Mouse (Mus musculus): ENCODE measurements around the gene Xrcc6. TPM values are rescaled to one million over a fixed set of nuclear protein-coding genes. Genes with fewer than 3 reads are reported as not detected.
"Not testable (repeated sequence)": the region's sequence is repeated elsewhere in the genome, so short reads cannot be mapped to it uniquely, and the experiment has no call there.

Gene Xrcc6
- polyA plus RNA-seq, 1 experiment from 2014 or later = 46.0 TPM

DNA sequence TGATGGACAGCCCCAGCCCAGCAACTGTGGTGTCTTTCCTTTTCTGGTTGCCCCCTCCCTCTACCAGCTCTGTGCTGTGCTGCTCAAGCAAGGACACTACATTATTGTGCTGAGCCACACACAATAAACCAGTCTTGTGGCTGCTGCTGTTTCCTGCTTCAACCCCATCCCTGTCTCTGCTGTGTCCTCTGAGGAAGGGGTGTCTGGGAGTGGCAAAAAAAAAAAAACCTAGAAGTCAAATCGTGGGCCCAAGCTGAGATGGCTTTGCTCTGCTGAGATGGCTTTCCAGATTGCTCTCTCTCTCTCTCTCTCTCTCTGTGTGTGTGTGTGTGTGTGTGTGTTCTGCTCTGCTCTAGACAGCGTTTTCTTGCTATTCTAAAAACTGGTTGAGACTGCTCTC is 19.2 kb upstream of the Xrcc6 start:
- H3K36me3 ChIP-seq = no peaks in the 10 kb centered on the region
- peaks cover 5% of the 10 kb centered on the region; the same call in 1 of the 2 replicates for H3K9me3 ChIP-seq
- H3K27ac ChIP-seq = no peak overlapping the region
- H3K4me2 ChIP-seq (replicated peaks) = no peak overlapping the region
- no peaks in the 10 kb centered on the region for H3K27me3 ChIP-seq
- H3K4me3 ChIP-seq (replicated peaks) = no peak overlapping the region
- no peaks in the 10 kb centered on the region for H3K4me1 ChIP-seq (replicated peaks)
- no peak for ATAC-seq
- 82% methylated on average over 2 of the region's 2 CpGs for WGBS
- H3K9ac ChIP-seq (replicated peaks) = no peak overlapping the region

DNA sequence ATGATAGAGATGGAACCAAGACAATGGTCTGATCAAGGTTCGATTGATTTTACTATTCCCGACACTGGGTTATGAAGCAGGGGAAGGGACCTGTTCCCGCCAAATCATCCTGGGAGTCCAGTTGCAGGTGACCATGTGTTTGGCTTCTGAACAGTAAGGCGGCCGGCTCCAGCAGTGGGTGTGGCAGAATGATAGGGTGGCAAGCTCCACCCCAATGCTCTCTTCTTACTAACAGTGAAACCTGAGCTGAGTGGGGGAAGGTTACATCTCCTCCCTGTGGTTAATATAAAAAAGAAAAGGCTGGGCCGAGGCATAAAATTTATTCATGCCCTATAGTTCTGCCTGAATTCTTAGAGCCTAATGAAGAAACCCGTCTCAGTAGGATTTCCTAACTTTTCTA is 18.5 kb upstream of the Xrcc6 start:
- H3K4me3 ChIP-seq (replicated peaks) = no peak overlapping the region
- H3K36me3 ChIP-seq = no peaks in the 10 kb centered on the region
- peaks cover 5% of the 10 kb centered on the region; the same call in 1 of the 2 replicates for H3K9me3 ChIP-seq

DNA sequence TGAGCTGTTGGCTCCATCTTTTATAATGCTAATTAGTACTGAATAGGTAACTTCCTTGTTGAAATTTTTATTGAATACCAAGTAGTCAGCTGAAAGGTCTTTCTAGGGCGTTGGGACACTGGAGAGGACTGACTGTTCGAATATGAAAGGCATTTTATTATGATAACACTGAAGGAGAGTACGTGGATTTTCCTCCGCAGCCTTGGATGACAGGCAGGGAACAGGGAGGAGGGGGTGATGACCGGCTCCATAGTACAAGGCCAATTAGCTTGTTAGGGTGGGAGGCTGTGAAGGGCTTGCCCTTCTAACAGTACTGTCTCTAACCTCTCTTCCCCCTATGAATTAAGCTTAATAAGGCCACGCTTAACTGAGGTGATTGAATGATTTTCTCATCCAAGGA is 18.0 kb upstream of the Xrcc6 start:
- not testable (repeated sequence) for H3K4me1 ChIP-seq (replicated peaks); H3K27me3 ChIP-seq; H3K4me2 ChIP-seq (replicated peaks); ATAC-seq; H3K4me3 ChIP-seq (replicated peaks); H3K27ac ChIP-seq; H3K9ac ChIP-seq (replicated peaks); H3K36me3 ChIP-seq; H3K9me3 ChIP-seq
- WGBS = 68% methylated on average over 6 of the region's 6 CpGs

More for the DNA sequence above, 18.5 kb upstream of the Xrcc6 start:
- Histone ChIP-seq H3K27me3 (no peaks in the 10 kb centered on the region), H3K27ac (no peak overlapping the region), H3K4me1 (replicated peaks) (no peaks in the 10 kb centered on the region), H3K9ac (replicated peaks) (no peak overlapping the region), H3K4me2 (replicated peaks) (no peak overlapping the region)
- no peak for ATAC-seq
- WGBS = 83% methylated on average over 7 of the region's 7 CpGs

DNA sequence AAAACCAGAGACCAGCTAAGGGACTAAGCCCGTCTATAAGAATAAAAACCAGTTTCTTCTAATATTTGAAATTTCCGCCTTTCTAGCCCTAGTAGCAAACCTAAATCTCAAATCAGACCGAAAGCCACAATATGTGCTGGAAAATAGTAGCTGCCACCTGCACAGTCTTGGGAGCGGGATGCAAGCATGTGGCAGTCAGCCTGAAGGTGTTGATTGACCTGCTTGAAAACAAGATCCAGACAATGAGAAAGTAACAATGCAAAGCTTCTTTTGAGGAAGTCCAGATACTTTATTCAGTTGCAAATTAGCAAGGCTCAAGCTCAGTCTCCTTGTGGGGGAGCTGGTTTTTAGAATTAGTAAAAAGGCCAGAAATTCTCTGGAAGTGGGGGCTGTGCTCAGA is 17.1 kb upstream of the Xrcc6 start:
- H3K4me1 ChIP-seq (replicated peaks); ATAC-seq; H3K4me2 ChIP-seq (replicated peaks); H3K9ac ChIP-seq (replicated peaks); H3K27me3 ChIP-seq; H3K9me3 ChIP-seq; H3K27ac ChIP-seq; H3K36me3 ChIP-seq; H3K4me3 ChIP-seq (replicated peaks): not testable (repeated sequence)
- WGBS = 81% methylated on average over 4 of the region's 4 CpGs

DNA sequence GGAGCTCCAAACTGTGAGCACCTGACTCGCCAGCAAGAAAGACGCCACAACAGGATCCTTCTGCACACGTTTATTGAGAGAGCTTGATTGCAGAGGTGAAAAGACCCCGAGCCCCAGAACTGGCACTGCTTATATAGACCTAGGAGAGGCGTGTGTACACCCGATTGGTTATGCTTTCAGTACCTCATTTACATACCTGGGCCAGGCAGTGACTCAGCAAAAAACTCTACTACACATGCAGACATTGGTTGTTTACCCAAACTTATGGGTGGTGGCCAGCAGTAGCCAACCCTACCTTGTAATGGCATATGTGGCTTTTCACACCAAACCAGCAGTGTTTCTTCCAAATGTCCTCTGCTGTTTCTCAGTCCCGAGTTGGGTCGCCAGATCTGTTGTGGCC is 12.5 kb upstream of the Xrcc6 start:
- not testable (repeated sequence) for H3K4me3 ChIP-seq (replicated peaks); H3K27me3 ChIP-seq; H3K36me3 ChIP-seq; H3K9ac ChIP-seq (replicated peaks); H3K27ac ChIP-seq; H3K4me2 ChIP-seq (replicated peaks); ATAC-seq; H3K4me1 ChIP-seq (replicated peaks); H3K9me3 ChIP-seq
- WGBS = 91% methylated on average over 8 of the region's 8 CpGs

DNA sequence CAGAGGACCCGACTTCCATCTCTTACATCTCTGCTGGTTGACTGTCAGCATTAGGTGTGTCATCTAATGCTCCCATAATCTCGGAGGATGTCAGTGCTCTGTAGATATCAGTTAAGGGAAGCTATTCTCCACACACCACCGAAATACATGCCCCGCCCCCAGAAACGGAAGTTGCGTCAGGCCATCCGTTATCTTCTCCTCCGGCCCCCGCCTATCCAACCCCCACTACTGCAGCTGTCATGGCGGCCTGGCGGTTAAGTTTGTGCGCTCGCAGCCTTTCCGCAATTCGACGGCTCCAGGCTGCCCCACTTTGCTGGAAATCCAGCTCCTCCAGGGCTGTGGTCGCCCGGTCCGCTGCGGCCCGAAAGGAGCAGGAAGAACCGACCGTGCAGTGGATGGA is 7.3 kb upstream of the Xrcc6 start, which contains the start of gene 1700029P11Rik:
TSS of gene 1700029P11Rik (plus strand) at position 220 of the 400 bp plus-strand sequence.
- no peaks in the 10 kb centered on the region for H3K9me3 ChIP-seq
- H3K4me1 ChIP-seq (replicated peaks) = peaks cover 4% of the 10 kb centered on the region
- no peaks in the 10 kb centered on the region for H3K27me3 ChIP-seq
- H3K4me2 ChIP-seq (replicated peaks) = no peak within 1 kb of the TSS
- H3K4me3 ChIP-seq (replicated peaks) = no peak within 1 kb of the TSS
- no peaks in the 10 kb centered on the region for H3K36me3 ChIP-seq
- no peak within 1 kb of the TSS for H3K9ac ChIP-seq (replicated peaks)
- H3K27ac ChIP-seq = no peak within 1 kb of the TSS
- 98% methylated on average over 23 of the region's 23 CpGs for WGBS
- ATAC-seq = no peak

DNA sequence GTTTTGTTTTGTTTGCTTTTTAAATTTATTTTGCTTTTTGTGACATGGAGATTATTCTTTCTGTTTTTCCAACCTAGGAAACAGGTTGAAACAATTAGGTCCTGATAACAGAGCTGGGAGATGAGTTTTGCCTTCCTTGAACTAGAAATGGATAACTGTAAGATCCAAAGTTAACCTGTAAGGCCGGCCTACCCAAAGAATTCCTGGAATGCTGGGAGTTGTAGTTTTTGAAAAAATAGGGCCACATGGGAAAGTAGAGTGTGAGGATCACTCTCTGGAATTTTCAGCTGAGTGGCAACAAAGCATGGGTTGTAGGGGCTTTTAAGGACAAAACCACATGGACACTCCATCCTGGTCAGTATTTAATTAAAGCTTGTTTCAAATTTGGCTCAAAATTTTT is 5.5 kb upstream of the Xrcc6 start:
- Histone ChIP-seq H3K36me3 (no peaks in the 10 kb centered on the region), H3K27me3 (no peaks in the 10 kb centered on the region)

DNA sequence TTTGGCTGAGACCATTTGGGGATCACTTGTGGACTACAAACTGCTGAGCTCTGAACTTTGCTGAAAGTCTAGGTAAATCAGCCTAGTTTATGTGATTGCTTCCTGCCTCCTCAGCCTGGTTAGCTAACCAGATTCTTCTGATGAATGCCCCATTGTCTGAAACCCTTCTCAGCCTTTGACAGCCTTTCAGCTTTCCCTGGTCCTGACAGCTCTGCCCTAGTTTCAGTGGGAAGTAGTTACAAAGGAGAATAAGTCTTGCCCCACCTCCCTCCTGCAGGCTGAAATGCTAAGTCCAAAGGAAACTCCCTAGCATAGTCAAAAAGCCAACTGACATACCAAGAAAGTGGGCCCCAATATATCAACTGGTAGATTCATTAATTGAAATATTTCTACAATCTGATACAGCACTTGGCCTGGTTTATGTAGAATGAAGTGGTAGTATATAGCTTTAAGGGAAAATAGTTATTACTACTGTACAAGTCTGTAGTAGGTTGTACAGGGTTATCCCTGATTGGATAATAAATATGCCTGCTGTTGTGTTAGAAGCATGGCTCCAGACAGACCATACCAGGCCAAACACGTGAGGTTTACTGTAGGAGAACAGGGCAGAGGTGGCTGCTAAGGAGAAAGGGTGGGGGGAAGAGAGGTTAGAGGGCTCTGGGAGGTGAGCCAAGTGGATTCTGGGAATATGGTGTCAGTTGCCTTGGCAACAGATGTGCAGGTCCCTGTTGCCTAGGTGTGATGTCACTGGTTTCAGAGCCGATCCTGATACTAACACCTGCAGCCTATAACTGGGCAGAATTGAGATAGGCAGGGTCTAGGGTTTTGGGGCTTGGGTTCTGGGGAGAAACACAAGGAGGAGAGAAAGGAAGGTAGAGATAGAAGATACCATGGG is 2.1 kb upstream of the Xrcc6 start:
- Histone ChIP-seq H3K9ac (replicated peaks) (no peak overlapping the region), H3K36me3 (no peaks in the 10 kb centered on the region), H3K4me2 (replicated peaks) (no peak overlapping the region), H3K27ac (no peak overlapping the region), H3K9me3 (no peaks in the 10 kb centered on the region), H3K27me3 (no peaks in the 10 kb centered on the region), H3K4me3 (replicated peaks) (no peak overlapping the region), H3K4me1 (replicated peaks) (peaks cover 16% of the 10 kb centered on the region)
- ATAC-seq = no peak
- 51% methylated on average over 2 of the region's 2 CpGs for WGBS

More for the DNA sequence above, 5.5 kb upstream of the Xrcc6 start:
- 64% methylated on average over 1 of the region's 1 CpGs for WGBS
- H3K4me1 ChIP-seq (replicated peaks) = peaks cover 12% of the 10 kb centered on the region
- H3K4me2 ChIP-seq (replicated peaks) = no peak overlapping the region
- H3K4me3 ChIP-seq (replicated peaks) = no peak overlapping the region
- no peak overlapping the region for H3K9ac ChIP-seq (replicated peaks)
- no peak overlapping the region for H3K27ac ChIP-seq
- H3K9me3 ChIP-seq = no peaks in the 10 kb centered on the region
- ATAC-seq = no peak

DNA sequence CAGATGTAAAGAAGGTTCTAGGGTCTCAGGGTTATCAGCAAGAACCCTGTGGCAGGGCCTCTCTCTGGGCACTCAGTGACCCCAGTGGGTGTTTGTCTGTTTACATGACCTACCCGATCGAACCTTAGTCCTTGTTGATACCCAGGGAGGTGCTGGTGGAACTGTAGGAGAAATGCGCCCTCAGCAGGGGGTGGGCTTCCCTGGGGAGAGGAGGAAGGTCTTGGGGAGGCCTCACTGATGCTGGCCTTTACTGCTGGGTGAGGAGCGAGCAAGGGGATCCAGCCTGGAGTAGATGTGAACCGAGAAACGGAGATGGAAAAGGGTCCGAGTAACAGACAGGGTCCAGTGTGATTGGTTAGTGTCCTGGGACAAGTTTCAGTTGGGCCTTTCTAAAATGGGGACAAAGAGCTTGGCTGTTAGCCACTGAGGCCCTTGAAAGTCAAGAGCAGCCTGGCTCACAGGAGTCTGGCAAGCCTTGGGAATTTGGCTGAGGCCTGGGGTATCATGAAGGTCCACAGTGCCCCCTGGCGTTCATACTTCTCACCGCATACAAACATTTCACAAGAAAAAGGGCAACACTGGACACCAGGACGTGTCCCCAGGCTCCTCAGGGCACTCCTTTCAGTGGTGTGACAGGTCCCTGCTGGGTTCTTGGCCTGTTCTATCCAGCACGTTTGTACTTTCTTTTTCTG is 1.9 kb downstream of the Xrcc6 start:
- ATAC-seq = peak; percentile 80
- 45% methylated on average over 11 of the region's 11 CpGs for WGBS
- peaks cover 16% of the 10 kb centered on the region for H3K4me1 ChIP-seq (replicated peaks)
- no peak overlapping the region for H3K9ac ChIP-seq (replicated peaks)
- no peaks in the 10 kb centered on the region for H3K27me3 ChIP-seq
- H3K4me2 ChIP-seq (replicated peaks) = no peak overlapping the region
- H3K4me3 ChIP-seq (replicated peaks) = no peak overlapping the region
- H3K9me3 ChIP-seq = no peaks in the 10 kb centered on the region
- H3K27ac ChIP-seq = peak overlapping the region; percentile 25; the same call in 1 of the 2 replicates
- H3K36me3 ChIP-seq = peaks cover 24% of the 10 kb centered on the region

DNA sequence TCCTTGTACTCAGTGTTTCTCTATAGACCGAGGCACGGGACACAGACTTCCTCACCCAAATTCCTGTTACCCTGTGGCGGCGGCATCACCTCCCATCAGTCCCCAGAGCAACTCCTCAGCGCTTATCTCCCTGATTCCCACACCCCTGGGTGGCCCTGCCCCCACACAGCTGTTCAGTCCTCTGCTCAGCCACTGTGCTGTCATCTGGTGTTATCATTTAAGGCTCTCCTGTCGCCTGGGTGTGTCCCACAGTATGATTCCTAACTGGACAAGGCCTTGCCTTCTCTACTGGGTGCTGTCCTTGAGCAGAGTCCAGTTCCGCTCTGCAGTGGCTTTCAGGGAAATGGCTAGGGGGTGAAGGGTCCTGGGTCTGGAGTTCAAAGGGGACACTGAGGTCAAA is 2.9 kb downstream of the Xrcc6 start:
- H3K27ac ChIP-seq = no peak overlapping the region
- H3K36me3 ChIP-seq = peaks cover 35% of the 10 kb centered on the region
- no peak overlapping the region for H3K4me2 ChIP-seq (replicated peaks)
- H3K4me1 ChIP-seq (replicated peaks) = peaks cover 10% of the 10 kb centered on the region
- H3K27me3 ChIP-seq = no peaks in the 10 kb centered on the region
- no peak overlapping the region for H3K4me3 ChIP-seq (replicated peaks)
- H3K9me3 ChIP-seq = no peaks in the 10 kb centered on the region
- 54% methylated on average over 7 of the region's 7 CpGs for WGBS
- no peak overlapping the region for H3K9ac ChIP-seq (replicated peaks)
- ATAC-seq = no peak

DNA sequence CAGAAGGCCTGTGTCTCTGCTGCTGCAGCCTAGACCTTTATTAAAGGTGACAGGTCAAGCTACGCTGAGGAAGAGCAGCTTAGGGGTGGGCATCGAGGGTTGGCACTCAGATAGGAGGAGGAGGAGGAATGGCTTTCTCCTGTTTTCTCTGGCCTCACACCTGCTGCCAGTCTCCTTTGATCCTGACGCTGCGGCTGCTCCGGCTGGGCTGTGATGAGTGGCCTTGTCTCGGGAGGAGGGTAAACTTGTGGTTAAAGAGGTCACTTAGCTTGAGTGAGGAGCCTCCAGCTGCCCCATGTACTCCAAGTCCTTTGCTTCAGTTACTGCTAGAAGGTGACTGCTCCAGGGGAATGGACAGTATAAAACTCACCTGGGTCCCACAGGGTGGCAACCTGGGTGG is 6.4 kb downstream of the Xrcc6 start:
- no peaks in the 10 kb centered on the region for H3K9me3 ChIP-seq
- no peak overlapping the region for H3K4me3 ChIP-seq (replicated peaks)
- H3K36me3 ChIP-seq = peaks cover 67% of the 10 kb centered on the region
- ATAC-seq = no peak
- no peak overlapping the region for H3K9ac ChIP-seq (replicated peaks)
- no peaks in the 10 kb centered on the region for H3K27me3 ChIP-seq
- H3K27ac ChIP-seq = no peak overlapping the region
- H3K4me1 ChIP-seq (replicated peaks) = peaks cover 4% of the 10 kb centered on the region
- 90% methylated on average over 6 of the region's 6 CpGs for WGBS
- H3K4me2 ChIP-seq (replicated peaks) = no peak overlapping the region

DNA sequence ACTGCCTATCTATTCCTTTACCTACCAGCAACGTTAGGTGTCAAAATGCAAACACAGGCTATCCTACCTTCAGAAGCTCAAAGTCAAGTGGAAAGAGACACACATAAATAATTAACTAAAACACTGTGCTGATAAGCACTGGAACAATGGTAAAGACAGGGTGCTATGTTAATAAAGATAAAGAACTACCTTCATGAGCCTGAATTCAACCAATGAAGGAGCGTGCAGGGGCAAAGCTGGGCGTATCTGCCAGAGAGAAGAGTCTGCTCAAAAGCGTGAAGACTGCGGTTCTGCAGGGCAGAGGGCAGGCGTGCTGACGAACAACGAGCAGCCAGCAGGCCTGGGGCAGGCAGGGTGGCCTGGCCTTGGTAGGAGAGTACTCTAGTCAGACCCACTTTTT is 16.6 kb downstream of the Xrcc6 start:
- H3K4me2 ChIP-seq (replicated peaks) = no peak overlapping the region
- WGBS = 91% methylated on average over 8 of the region's 8 CpGs
- peaks cover 36% of the 10 kb centered on the region for H3K36me3 ChIP-seq
- H3K4me1 ChIP-seq (replicated peaks) = no peaks in the 10 kb centered on the region
- H3K9me3 ChIP-seq = no peaks in the 10 kb centered on the region
- H3K27ac ChIP-seq = no peak overlapping the region
- no peak overlapping the region for H3K4me3 ChIP-seq (replicated peaks)
- H3K27me3 ChIP-seq = no peaks in the 10 kb centered on the region
- no peak overlapping the region for H3K9ac ChIP-seq (replicated peaks)
- ATAC-seq = no peak

All from midbrain, embryonic 13.5 days (tissue).